Mouse (Mus musculus) ovary, postnatal 10 days (tissue): ENCODE data around the gene Zfp60.
"Not testable (repeated sequence)": the region's sequence is repeated elsewhere in the genome, so short reads cannot be mapped to it uniquely, and the experiment has no call there.

Source experiments
- DNase-seq: peaks from one replicate; pipeline ENCODE4 v3.0.0; 2022; ENCODE audit warnings: low spot score

Zfp60 gene

GRCm38 (mm10) chr7:27793865-27794264, 62.7 kb downstream of the Zfp60 start:
- not testable (repeated sequence) for DNase-seq

- no peak for DNase-seq
Observed at GRCm38 (mm10) chr7:27794566-27794965, 63.4 kb downstream of the Zfp60 start.

- no peak for DNase-seq
Observed at GRCm38 (mm10) chr7:27797906-27798811, 67.0 kb downstream of the Zfp60 start.

- DNase-seq, result no peak
Observed at GRCm38 (mm10) chr7:27801137-27801536, 69.9 kb downstream of the Zfp60 start.

GRCm38 (mm10) chr7:27802986-27803385, 71.8 kb downstream of the Zfp60 start:
- DNase-seq, result no peak
